Mouse (Mus musculus) liver, embryonic 13.5 days (tissue): ENCODE measurements around the gene Pik3cd. TPM values are rescaled to one million over a fixed set of nuclear protein-coding genes. Genes with fewer than 3 reads are reported as not detected.

ENCODE experiments used
- ATAC-seq: fragments of 200-750 bp; cut with Nextera tagmentation; 2 replicates; pipeline ENCODE4 v1.8.0; 2017; ENCODE audit warnings: low read depth, mild to moderate bottlenecking, moderate number of reproducible peaks, moderate library complexity
- DNase-seq: peaks from one replicate; pipeline ENCODE4 v3.0.0; 2022
- H3K27ac ChIP-seq: fragments of 300-500 bp; sonication (generic); 2 replicates; pipeline ENCODE4 v1.5.1; 2015; ENCODE audit warnings: moderate library complexity, mild to moderate bottlenecking, inconsistent platforms
- H3K27me3 ChIP-seq: fragments of 300-500 bp; sonication (generic); 2 replicates; pipeline ENCODE4 v1.6.1; 2015; ENCODE audit warnings: mild to moderate bottlenecking, inconsistent platforms
- H3K36me3 ChIP-seq: fragments of 300-500 bp; sonication (generic); 2 replicates; pipeline ENCODE4 v1.6.1; 2015; ENCODE audit warnings: mild to moderate bottlenecking, inconsistent platforms
- H3K4me1 ChIP-seq: fragments of 300-500 bp; sonication (generic); replicated peaks from 2 replicates; pipeline ENCODE4 v1.6.1; 2015; ENCODE audit warnings: inconsistent platforms
- H3K4me2 ChIP-seq: fragments of 300-500 bp; sonication (generic); 2 replicates; pipeline ENCODE4 v1.6.1; 2015; ENCODE audit warnings: inconsistent platforms, mild to moderate bottlenecking, moderate library complexity
- H3K4me3 ChIP-seq: fragments of 300-500 bp; sonication (generic); replicated peaks from 2 replicates; pipeline ENCODE4 v1.5.1; 2015; ENCODE audit warnings: mild to moderate bottlenecking, inconsistent platforms
- H3K9ac ChIP-seq: fragments of 300-500 bp; sonication (generic); 2 replicates; pipeline ENCODE4 v1.6.1; 2015; ENCODE audit warnings: mild to moderate bottlenecking, inconsistent platforms
- H3K9me3 ChIP-seq: fragments of 300-500 bp; sonication (generic); replicated peaks from 2 replicates; pipeline ENCODE4 v1.6.1; 2016; ENCODE audit warnings: inconsistent platforms
- WGBS: fragments of 180-500 bp; shearing (Covaris S2); methylation state at CpG from one replicate; pipeline ENCODE4 v1.1.7; 2015; ENCODE audit not compliant: insufficient replicate concordance; 5-methylcytosine and 5-hydroxymethylcytosine counted together
- microRNA-seq: library from miRNA; unstranded; fragments of <30 nt; microRNA quantifications from one replicate; pipeline ENCODE4, GENCODE M21; 2016
- polyA plus RNA-seq: library from polyadenylated mRNA; unstranded; fragments of >200 nt; fragmentation: Nextera tagmentation; extraction: Ambion mirVana; gene quantifications from 2 replicates; pipeline ENCODE4 v1.2.1, GENCODE M21; 2015

Gene Pik3cd
- polyA plus RNA-seq, 1 experiment from 2014 or later = 5.6 TPM

- 23% methylated on average over 1 of the region's 1 CpGs for WGBS
- H3K9me3 ChIP-seq = no peaks in the 10 kb centered on the region
- no peak for ATAC-seq
- peaks cover 11% of the 10 kb centered on the region; the same call in 1 of the 2 replicates for H3K4me1 ChIP-seq
- no peak overlapping the region for H3K4me3 ChIP-seq
- no peak overlapping the region for H3K4me2 ChIP-seq
- no peaks in the 10 kb centered on the region for H3K36me3 ChIP-seq
- H3K27ac ChIP-seq = no peak overlapping the region
- no peaks in the 10 kb centered on the region for H3K27me3 ChIP-seq
- no peak overlapping the region for H3K9ac ChIP-seq
- DNase-seq = no peak
Observed at GRCm38 (mm10) chr4:149603860-149604259, 98.5 kb downstream of the Pik3cd start.

- peaks cover 6% of the 10 kb centered on the region; the same call in 1 of the 2 replicates for H3K4me1 ChIP-seq
- no peaks in the 10 kb centered on the region for H3K36me3 ChIP-seq
- H3K27ac ChIP-seq = no peak overlapping the region
- no peaks in the 10 kb centered on the region for H3K27me3 ChIP-seq
- no peak overlapping the region for H3K4me2 ChIP-seq
- H3K4me3 ChIP-seq = no peak overlapping the region
- ATAC-seq (no peak), DNase-seq (no peak)
- no peaks in the 10 kb centered on the region for H3K9me3 ChIP-seq
- H3K9ac ChIP-seq = no peak overlapping the region
- WGBS = 56% methylated on average over 7 of the region's 7 CpGs
Observed at GRCm38 (mm10) chr4:149602236-149602635, 100.1 kb downstream of the Pik3cd start.

- H3K36me3 ChIP-seq = no peaks in the 10 kb centered on the region
- ATAC-seq (no peak), DNase-seq (no peak)
- H3K27me3 ChIP-seq = no peaks in the 10 kb centered on the region
- no peak overlapping the region for H3K4me3 ChIP-seq
- H3K9me3 ChIP-seq = no peaks in the 10 kb centered on the region
- no peak overlapping the region for H3K9ac ChIP-seq
- no peak overlapping the region for H3K27ac ChIP-seq
- H3K4me1 ChIP-seq = 0 out of 2 replicates have a peak, but pooled peaks cover 2% of the 10 kb centered on the region
- WGBS = 26% methylated on average over 4 of the region's 4 CpGs
- H3K4me2 ChIP-seq = no peak overlapping the region
Observed at GRCm38 (mm10) chr4:149601484-149601883, 100.9 kb downstream of the Pik3cd start.

GRCm38 (mm10) chr4:149600130-149600529 lies 102.2 kb downstream of the Pik3cd start:
- no peaks in the 10 kb centered on the region for H3K27me3 ChIP-seq
- no peaks in the 10 kb centered on the region for H3K36me3 ChIP-seq
- H3K4me1 ChIP-seq = 0 out of 2 replicates have a peak, but pooled peaks cover 2% of the 10 kb centered on the region
- no peak overlapping the region for H3K4me2 ChIP-seq
- ATAC-seq (no peak), DNase-seq (no peak)
- H3K9ac ChIP-seq = no peak overlapping the region
- H3K9me3 ChIP-seq = no peaks in the 10 kb centered on the region
- no peak overlapping the region for H3K27ac ChIP-seq
- WGBS = 52% methylated on average over 4 of the region's 4 CpGs
- no peak overlapping the region for H3K4me3 ChIP-seq

GRCm38 (mm10) chr4:149599549-149599948 lies 102.8 kb downstream of the Pik3cd start:
- 79% methylated on average over 6 of the region's 6 CpGs for WGBS
- DNase-seq (no peak), ATAC-seq (no peak)
- Histone ChIP-seq H3K9ac (no peak overlapping the region), H3K4me3 (no peak overlapping the region), H3K27me3 (no peaks in the 10 kb centered on the region), H3K9me3 (no peaks in the 10 kb centered on the region), H3K36me3 (no peaks in the 10 kb centered on the region), H3K27ac (no peak overlapping the region), H3K4me1 (0 out of 2 replicates have a peak, but pooled peaks cover 2% of the 10 kb centered on the region), H3K4me2 (no peak overlapping the region)

Small RNA genes within 50 kb of the gene (microRNA-seq; reads per million reads assigned to microRNA genes)
- gene Mir7023 = not detected

Other genes with a start within 250 kb of the Pik3cd start
- gene Rbp7, start 247.6 kb downstream of the Pik3cd start, polyA plus RNA-seq = not detected in 2 replicates
- 0.19 TPM in 1 of 2 replicates, not detected in the other for gene Tmem274, start 225.2 kb downstream of the Pik3cd start, polyA plus RNA-seq
- 6.5 and 6.7 TPM in 2 replicates for gene Nmnat1, start 217.4 kb downstream of the Pik3cd start, polyA plus RNA-seq
- gene Lzic, start 217.3 kb downstream of the Pik3cd start, polyA plus RNA-seq = 19.6 and 20.5 TPM in 2 replicates
- 5.5 and 6.5 TPM in 2 replicates for gene Ctnnbip1, start 184.3 kb downstream of the Pik3cd start, polyA plus RNA-seq
- gene Clstn1, start 116.1 kb downstream of the Pik3cd start, polyA plus RNA-seq = 2.6 and 2.9 TPM in 2 replicates
- 6.9 and 8.4 TPM in 2 replicates for gene Tmem201, start 35.5 kb upstream of the Pik3cd start, polyA plus RNA-seq
- 13.4 and 14.1 TPM in 2 replicates for gene Slc25a33, start 71.7 kb upstream of the Pik3cd start, polyA plus RNA-seq